In genomic region chr2:129243005-129243404, GRCm38 (mm10) we compare ENCODE assay signal across 19 mouse cellular contexts. TPM values are rescaled to one million over a fixed set of nuclear protein-coding genes. Genes with fewer than 3 reads are reported as not detected.
A peak's percentile ranks its signal among the peaks of the same experiment; 100 is the strongest.
DNase-seq lines count a peak whose midpoint lies in the region; ATAC-seq and TF ChIP-seq lines count a peak whose summit lies in the region.
"Had no signal": no experiment of that assay in that cellular context is flagged by ENCODE, and none has a peak within 500 bp of the region (broad histone marks: within the 10 kb centered on the region; RNA-seq: fewer than 3 reads in every experiment).

No protein-coding gene starts in this region.

- H3K36me3 ChIP-seq in heart, embryonic 12.5 days: no peaks in the 10 kb centered on the region
- H3K36me3 ChIP-seq in heart, embryonic 11.5 days (ENCODE audit: control insufficient read depth, insufficient read depth, low read length): no peaks in the 10 kb centered on the region
- H3K36me3 ChIP-seq in ES-Bruce4 (ENCODE audit: control insufficient read depth, insufficient read depth, low read length, poor library complexity, severe bottlenecking): no peaks in the 10 kb centered on the region
- H3K36me3 ChIP-seq in liver, embryonic 12.5 days: no peaks in the 10 kb centered on the region
- H3K36me3 ChIP-seq: embryonic facial prominence, embryonic 13.5 days; hindbrain, embryonic 10.5 days; limb, embryonic 15.5 days; midbrain, embryonic 12.5 days had no signal

- H3K9ac ChIP-seq in heart, embryonic 12.5 days: no peak overlapping the region
- no peak overlapping the region for H3K9ac ChIP-seq in heart, embryonic 11.5 days (ENCODE audit: low read depth, low read length)
- H3K9ac ChIP-seq in ES-Bruce4 (ENCODE audit: low read depth, poor library complexity, severe bottlenecking): no peak overlapping the region
- H3K9ac ChIP-seq in liver, embryonic 12.5 days: no peak overlapping the region
- H3K9ac ChIP-seq: embryonic facial prominence, embryonic 13.5 days; limb, embryonic 15.5 days; midbrain, embryonic 12.5 days had no signal

- no peak for TF ChIP-seq EP300 in ES-Bruce4 (IDR thresholded peaks at IDR 0.05; ENCODE audit: insufficient read depth, low read depth, low read length)

- H3K27ac ChIP-seq in heart, embryonic 12.5 days (ENCODE audit: poor library complexity, severe bottlenecking): peak overlapping the region; percentile 23; the same call in 1 of the 2 replicates
- H3K27ac ChIP-seq in heart, embryonic 11.5 days (ENCODE audit: low read depth, low read length): no peak overlapping the region
- H3K27ac ChIP-seq in ES-Bruce4 (ENCODE audit: insufficient read depth, low read length): peak overlapping the region; percentile 94
- H3K27ac ChIP-seq in liver, embryonic 12.5 days: peak overlapping the region; percentile 90
- H3K27ac ChIP-seq: embryonic facial prominence, embryonic 13.5 days; limb, embryonic 15.5 days; midbrain, embryonic 12.5 days; stomach, postnatal 0 days had no signal

- no peak overlapping the region for H3K4me2 ChIP-seq in heart, embryonic 12.5 days
- no peak overlapping the region for H3K4me2 ChIP-seq in heart, embryonic 11.5 days
- H3K4me2 ChIP-seq in liver, embryonic 12.5 days: no peak overlapping the region
- H3K4me2 ChIP-seq: embryonic facial prominence, embryonic 13.5 days; limb, embryonic 15.5 days; midbrain, embryonic 12.5 days had no signal

- peaks cover 49% of the 10 kb centered on the region for H3K4me1 ChIP-seq in heart, embryonic 12.5 days (replicated peaks)
- peaks cover 27% of the 10 kb centered on the region for H3K4me1 ChIP-seq in heart, embryonic 11.5 days (ENCODE audit: control insufficient read depth, insufficient read depth, low read length)
- H3K4me1 ChIP-seq in ES-Bruce4 (ENCODE audit: control insufficient read depth, insufficient read depth, low read length): peaks cover 10% of the 10 kb centered on the region
- peaks cover 71% of the 10 kb centered on the region for H3K4me1 ChIP-seq in liver, embryonic 12.5 days
- H3K4me1 ChIP-seq: midbrain, embryonic 12.5 days had no signal

- H3K4me3 ChIP-seq in heart, embryonic 12.5 days: no peak overlapping the region
- no peak overlapping the region for H3K4me3 ChIP-seq in heart, embryonic 11.5 days (ENCODE audit: low read depth, low read length)
- no peak overlapping the region for H3K4me3 ChIP-seq in ES-Bruce4 (ENCODE audit: low read depth, low read length)
- H3K4me3 ChIP-seq in liver, embryonic 12.5 days: no peak overlapping the region
- H3K4me3 ChIP-seq: embryonic facial prominence, embryonic 13.5 days; gastrocnemius, adult 2 months; hindbrain, embryonic 10.5 days; limb, embryonic 15.5 days; midbrain, embryonic 12.5 days had no signal

- TF ChIP-seq CTCF in ES-Bruce4 (IDR thresholded peaks at IDR 0.05; ENCODE audit: low read depth, low read length): no peak

- no peaks in the 10 kb centered on the region for H3K27me3 ChIP-seq in heart, embryonic 12.5 days (replicated peaks)
- 0 out of 2 replicates have a peak, but pooled peaks cover 2% of the 10 kb centered on the region for H3K27me3 ChIP-seq in heart, embryonic 11.5 days (ENCODE audit: control insufficient read depth, insufficient read depth, low read length)
- H3K27me3 ChIP-seq in ES-Bruce4 (ENCODE audit: control insufficient read depth, insufficient read depth, low read length, poor library complexity, severe bottlenecking): no peaks in the 10 kb centered on the region
- no peaks in the 10 kb centered on the region for H3K27me3 ChIP-seq in liver, embryonic 12.5 days (replicated peaks)
- H3K27me3 ChIP-seq: embryonic facial prominence, embryonic 13.5 days; limb, embryonic 15.5 days; midbrain, embryonic 12.5 days; Patski had no signal

- ATAC-seq in heart, embryonic 12.5 days (ENCODE audit: insufficient number of reproducible peaks, low FRiP score): no peak
- ATAC-seq in heart, embryonic 11.5 days (replicated peaks; ENCODE audit: insufficient number of reproducible peaks, low FRiP score, low TSS enrichment): no peak
- ATAC-seq in liver, embryonic 12.5 days: peak; percentile 58
- ATAC-seq in megakaryocyte, adult 5-6 weeks (ENCODE audit: poor library complexity, severe bottlenecking): peak; percentile 90
- ATAC-seq: forebrain, embryonic 14.5 days; hindbrain, embryonic 16.5 days; intestine, embryonic 16.5 days had no signal

- 63% methylated on average over 4 of the region's 4 CpGs for WGBS in heart, embryonic 12.5 days
- 70% methylated on average over 4 of the region's 4 CpGs for WGBS in heart, embryonic 11.5 days (ENCODE audit: insufficient replicate concordance)
- 65% methylated on average over 4 of the region's 4 CpGs for WGBS in liver, embryonic 12.5 days (ENCODE audit: insufficient replicate concordance)

- TF ChIP-seq POLR2A in ES-Bruce4 (IDR thresholded peaks at IDR 0.05; ENCODE audit: insufficient read depth, low read length): no peak

- peaks cover 4% of the 10 kb centered on the region for H3K9me3 ChIP-seq in heart, embryonic 12.5 days (replicated peaks)
- H3K9me3 ChIP-seq in heart, embryonic 11.5 days (replicated peaks; ENCODE audit: control insufficient read depth, low read length): no peaks in the 10 kb centered on the region
- no peaks in the 10 kb centered on the region for H3K9me3 ChIP-seq in ES-Bruce4 (replicated peaks; ENCODE audit: control insufficient read depth, insufficient read depth, low read length, poor library complexity, severe bottlenecking)
- H3K9me3 ChIP-seq in liver, embryonic 12.5 days (replicated peaks): no peaks in the 10 kb centered on the region
- H3K9me3 ChIP-seq: embryonic facial prominence, embryonic 13.5 days; hindbrain, embryonic 10.5 days; limb, embryonic 15.5 days had no signal

- no peak for DNase-seq in adrenal gland, postnatal 14 days
- DNase-seq in left cerebral cortex, adult 11 months (ENCODE audit: low spot score): no peak
- DNase-seq: adrenal gland, adult 2 months; lung, postnatal 4 days had no signal

RNA-seq across cellular contexts. Expression of gene Slc20a1, which starts 44.4 kb away (rescaled TPM):
- 45.8 and 47.5 TPM in 2 replicates for polyA plus RNA-seq in heart, embryonic 12.5 days (2016; fragmentation: Nextera tagmentation; extraction: Ambion mirVana)
- polyA plus RNA-seq in heart, embryonic 11.5 days (2014; fragmentation: Nextera tagmentation; extraction: Ambion mirVana): 46.9 and 49.3 TPM in 2 replicates
- polyA plus RNA-seq in ES-Bruce4 (2011; ENCODE audit: insufficient read depth, insufficient read length, low read depth, missing spikeins): 224 and 225 TPM in 2 replicates
- polyA plus RNA-seq in liver, embryonic 12.5 days (2016; fragmentation: Nextera tagmentation; extraction: Ambion mirVana): 76.2 and 78.4 TPM in 2 replicates
- 18.7 and 22.8 TPM in 2 replicates for total RNA-seq in megakaryocyte, adult 5-6 weeks (2015)
- total RNA-seq in megakaryocyte, adult 5-6 weeks (2017): 52.4 and 70.8 TPM in 2 replicates
- 19.1 and 24.3 TPM in 2 replicates for total RNA-seq in adrenal gland, postnatal 14 days (2021)

RNA-seq across cellular contexts. Expression of gene Ckap2l, which starts 54.0 kb away (rescaled TPM):
- polyA plus RNA-seq in heart, embryonic 12.5 days (2016; fragmentation: Nextera tagmentation; extraction: Ambion mirVana): 47.3 and 51.6 TPM in 2 replicates
- polyA plus RNA-seq in heart, embryonic 11.5 days (2014; fragmentation: Nextera tagmentation; extraction: Ambion mirVana): 59.9 and 67.0 TPM in 2 replicates
- polyA plus RNA-seq in ES-Bruce4 (2011; ENCODE audit: insufficient read depth, insufficient read length, low read depth, missing spikeins): 53.1 and 58.1 TPM in 2 replicates
- polyA plus RNA-seq in liver, embryonic 12.5 days (2016; fragmentation: Nextera tagmentation; extraction: Ambion mirVana): 31.6 and 36.3 TPM in 2 replicates
- total RNA-seq in megakaryocyte, adult 5-6 weeks (2015): 87.4 and 94.5 TPM in 2 replicates
- 63.0 and 74.2 TPM in 2 replicates for total RNA-seq in megakaryocyte, adult 5-6 weeks (2017)
- total RNA-seq in adrenal gland, postnatal 14 days (2021): 9.3 and 10.4 TPM in 2 replicates

Comparison
In these comparisons a context has a peak if more than half of its experiments do, and no peak if none do; other contexts are left out.
1. ATAC-seq: peak in liver, embryonic 12.5 days (single experiment) and megakaryocyte, adult 5-6 weeks (single experiment); none in heart, embryonic 12.5 days (single experiment) and heart, embryonic 11.5 days (single experiment).